Mouse (Mus musculus): Measurements from ENCODE around the gene Scamp2. TPM values are rescaled to one million over a fixed set of nuclear protein-coding genes. Genes with fewer than 3 reads are reported as not detected.

The Scamp2 gene
- total RNA-seq, 1 experiment, result 51.7 TPM

GRCm38 (mm10) chr9:57522114-57522860, 38.5 kb upstream of the Scamp2 start:
- TF ChIP-seq HCFC1 (IDR thresholded peaks at IDR 0.05; ENCODE audit: borderline replicate concordance, insufficient read depth, low read length) (no peak), ZC3H11A (IDR thresholded peaks at IDR 0.05; ENCODE audit: borderline replicate concordance, low read depth, low read length) (no peak), ZNF384 (IDR thresholded peaks at IDR 0.05; ENCODE audit: low read depth, low read length) (no peak), MAFK (IDR thresholded peaks at IDR 0.05; ENCODE audit: insufficient read depth, low read depth, low read length) (no peak), CHD2 (IDR thresholded peaks at IDR 0.05; ENCODE audit: low read depth, low read length) (no peak)
- H3K9me3 ChIP-seq (ENCODE audit: control insufficient read depth, insufficient read depth, low read depth, low read length), result no peaks in the 10 kb centered on the region
- no peaks in the 10 kb centered on the region; the same call in 1 of the 2 replicates for H3K36me3 ChIP-seq (ENCODE audit: control insufficient read depth, insufficient read depth, low read length, poor library complexity, severe bottlenecking)
- in situ Hi-C loops (cut with MboI; ENCODE audit: low sequenced_read_pairs in 2 of 2, unreplicated experiment in 2 of 2), result no loop called here
- peaks cover 7 to 8% of the 10 kb centered on the region in 2 experiments for H3K4me1 ChIP-seq (ENCODE audit: control insufficient read depth in 2 of 2, insufficient read depth in 2 of 2, low read length in 2 of 2, poor library complexity in 1 of 2)
- DNase-seq (ENCODE audit: low read depth, low spot score), result no peak
- peak overlapping the region; percentile 96 for H3K9ac ChIP-seq (ENCODE audit: insufficient read depth, low read depth, low read length, poor library complexity, severe bottlenecking)
- H3K27ac ChIP-seq (ENCODE audit: insufficient read depth, low read depth, low read length, poor library complexity, severe bottlenecking), result peak overlapping the region; percentile 59; the same call in 1 of the 2 replicates
- peak overlapping the region; percentile 79 to 91 for H3K4me3 ChIP-seq (ENCODE audit: insufficient read depth in 1 of 2, low read depth in 1 of 2, low read length in 2 of 2, poor library complexity in 1 of 2, severe bottlenecking in 1 of 2)

DNA sequence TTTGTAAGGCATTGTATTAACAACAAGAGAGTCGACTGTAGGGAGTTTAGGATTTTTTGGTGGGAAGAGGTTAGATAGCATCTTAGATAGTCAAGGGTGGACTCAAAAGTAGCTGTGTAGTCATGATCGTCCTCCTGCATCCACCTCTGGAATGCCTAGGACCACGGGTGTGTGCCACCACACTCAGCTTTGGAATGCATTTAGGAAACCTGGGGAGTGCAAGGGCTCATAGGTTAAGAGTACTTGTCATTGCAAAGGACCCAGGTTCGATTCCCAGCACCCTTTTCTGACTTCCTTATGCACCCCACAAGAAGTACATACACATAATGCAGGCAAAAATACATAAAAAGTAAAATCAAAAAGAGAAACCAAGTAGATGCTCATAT, 37.9 kb upstream of the Scamp2 start:
- Histone ChIP-seq H3K9me3 (ENCODE audit: control insufficient read depth, insufficient read depth, low read depth, low read length) (no peaks in the 10 kb centered on the region), H3K9ac (ENCODE audit: insufficient read depth, low read depth, low read length, poor library complexity, severe bottlenecking) (peak overlapping the region; percentile 96; the same call in 1 of the 2 replicates), H3K27ac (ENCODE audit: insufficient read depth, low read depth, low read length, poor library complexity, severe bottlenecking) (peak overlapping the region; percentile 18; the same call in 1 of the 2 replicates), H3K4me1 (ENCODE audit: control insufficient read depth in 2 of 2, insufficient read depth in 2 of 2, low read length in 2 of 2, poor library complexity in 1 of 2) (peaks cover 7 to 8% of the 10 kb centered on the region in 2 experiments), H3K36me3 (ENCODE audit: control insufficient read depth, insufficient read depth, low read length, poor library complexity, severe bottlenecking) (no peaks in the 10 kb centered on the region; the same call in 1 of the 2 replicates), H3K4me3 (ENCODE audit: insufficient read depth in 1 of 2, low read depth in 1 of 2, low read length in 2 of 2, poor library complexity in 1 of 2, severe bottlenecking in 1 of 2) (peak overlapping the region; percentile 79 to 91)
- no peak for TF ChIP-seq CHD2 (IDR thresholded peaks at IDR 0.05; ENCODE audit: low read depth, low read length)
- TF ChIP-seq MAFK (IDR thresholded peaks at IDR 0.05; ENCODE audit: insufficient read depth, low read depth, low read length), result no peak
- TF ChIP-seq ZNF384 (IDR thresholded peaks at IDR 0.05; ENCODE audit: low read depth, low read length), result no peak
- no peak for TF ChIP-seq ZC3H11A (IDR thresholded peaks at IDR 0.05; ENCODE audit: borderline replicate concordance, low read depth, low read length)
- no peak for TF ChIP-seq HCFC1 (IDR thresholded peaks at IDR 0.05; ENCODE audit: borderline replicate concordance, insufficient read depth, low read length)
- no peak for DNase-seq (ENCODE audit: low read depth, low spot score)
- in situ Hi-C loops (cut with MboI; ENCODE audit: low sequenced_read_pairs in 2 of 2, unreplicated experiment in 2 of 2), result no loop called here

GRCm38 (mm10) chr9:57523754-57524153, 37.0 kb upstream of the Scamp2 start:
- H3K9me3 ChIP-seq (ENCODE audit: control insufficient read depth, insufficient read depth, low read depth, low read length), result no peaks in the 10 kb centered on the region
- peaks cover 2% of the 10 kb centered on the region for H3K36me3 ChIP-seq (ENCODE audit: control insufficient read depth, insufficient read depth, low read length, poor library complexity, severe bottlenecking)
- H3K9ac ChIP-seq (ENCODE audit: insufficient read depth, low read depth, low read length, poor library complexity, severe bottlenecking), result no peak overlapping the region
- no peak for TF ChIP-seq ZC3H11A (IDR thresholded peaks at IDR 0.05; ENCODE audit: borderline replicate concordance, low read depth, low read length)
- TF ChIP-seq CHD2 (IDR thresholded peaks at IDR 0.05; ENCODE audit: low read depth, low read length), result 0 out of 2 replicates have a peak, but pooled peaks have one; percentile 44
- peak overlapping the region in 1 of 2 experiments; percentile 1; a peak in 2 of 4 replicates for H3K4me3 ChIP-seq (ENCODE audit: insufficient read depth in 1 of 2, low read depth in 1 of 2, low read length in 2 of 2, poor library complexity in 1 of 2, severe bottlenecking in 1 of 2)
- no peak overlapping the region; the same call in 1 of the 2 replicates for H3K27ac ChIP-seq (ENCODE audit: insufficient read depth, low read depth, low read length, poor library complexity, severe bottlenecking)
- peaks cover 7 to 8% of the 10 kb centered on the region in 2 experiments for H3K4me1 ChIP-seq (ENCODE audit: control insufficient read depth in 2 of 2, insufficient read depth in 2 of 2, low read length in 2 of 2, poor library complexity in 1 of 2)
- no peak for DNase-seq (ENCODE audit: low read depth, low spot score)
- in situ Hi-C loops (cut with MboI; ENCODE audit: low sequenced_read_pairs in 2 of 2, unreplicated experiment in 2 of 2), result no loop called here

DNA sequence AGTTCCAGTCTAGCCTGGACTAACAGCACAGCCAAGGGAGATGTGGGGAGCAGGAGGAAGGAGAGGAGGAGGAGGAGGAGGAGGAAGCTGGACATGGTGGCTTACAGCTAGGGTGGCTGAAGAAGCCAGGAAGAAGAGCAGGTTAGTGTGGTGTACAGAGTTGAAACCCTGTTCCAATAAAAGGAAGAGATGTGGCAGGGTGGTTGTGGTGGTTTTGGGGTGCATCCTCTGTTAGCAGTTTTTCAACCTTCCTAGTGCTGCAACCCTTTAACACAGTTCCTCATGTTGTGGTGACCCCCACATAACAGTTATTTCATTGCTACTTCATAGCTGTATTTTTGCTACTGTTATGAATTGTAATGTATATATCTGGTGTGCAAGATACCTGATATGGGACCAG, 36.3 kb upstream of the Scamp2 start:
- Histone ChIP-seq H3K27ac (ENCODE audit: insufficient read depth, low read depth, low read length, poor library complexity, severe bottlenecking) (no peak overlapping the region), H3K4me3 (ENCODE audit: insufficient read depth in 1 of 2, low read depth in 1 of 2, low read length in 2 of 2, poor library complexity in 1 of 2, severe bottlenecking in 1 of 2) (peak overlapping the region in 1 of 2 experiments; percentile 2; a peak in 1 of 4 replicates), H3K9me3 (ENCODE audit: control insufficient read depth, insufficient read depth, low read depth, low read length) (no peaks in the 10 kb centered on the region), H3K9ac (ENCODE audit: insufficient read depth, low read depth, low read length, poor library complexity, severe bottlenecking) (peak overlapping the region; percentile 30; the same call in 1 of the 2 replicates), H3K36me3 (ENCODE audit: control insufficient read depth, insufficient read depth, low read length, poor library complexity, severe bottlenecking) (peaks cover 4% of the 10 kb centered on the region), H3K4me1 (ENCODE audit: control insufficient read depth in 2 of 2, insufficient read depth in 2 of 2, low read length in 2 of 2, poor library complexity in 1 of 2) (peaks cover 7 to 8% of the 10 kb centered on the region in 2 experiments)
- TF ChIP-seq MAFK (IDR thresholded peaks at IDR 0.05; ENCODE audit: insufficient read depth, low read depth, low read length) (no peak), ZNF384 (IDR thresholded peaks at IDR 0.05; ENCODE audit: low read depth, low read length) (no peak), ZC3H11A (IDR thresholded peaks at IDR 0.05; ENCODE audit: borderline replicate concordance, low read depth, low read length) (no peak), HCFC1 (IDR thresholded peaks at IDR 0.05; ENCODE audit: borderline replicate concordance, insufficient read depth, low read length) (no peak), CHD2 (IDR thresholded peaks at IDR 0.05; ENCODE audit: low read depth, low read length) (no peak)
- in situ Hi-C loops (cut with MboI; ENCODE audit: low sequenced_read_pairs in 2 of 2, unreplicated experiment in 2 of 2), result no loop called here
- DNase-seq (ENCODE audit: low read depth, low spot score), result no peak

All from ES-E14 (cell line).